Mouse (Mus musculus) left cerebral cortex, adult 18-20 months (tissue): ENCODE data around the gene Usp50. TPM values are rescaled to one million over a fixed set of nuclear protein-coding genes. Genes with fewer than 3 reads are reported as not detected.

Experiments used
- DNase-seq, 2 experiments: peaks; one replicate each; pipeline ENCODE4 v3.0.0; 2021 to 2022; ENCODE audit warnings: low spot score in 2 of 2, mixed read lengths in 1 of 2
- long read RNA-seq, 2 experiments: library from polyadenylated mRNA; stranded (forward); transcript quantifications; one replicate each; pipeline ENCODE4 v2.0.0; 2021
- total RNA-seq, 2 experiments: library from RNA; stranded (reverse); gene quantifications; 2 replicates each; pipeline ENCODE4 v1.2.3; 2021

Usp50 gene
- under 1 TPM in 1 of 2 experiments, not detected in 1; 0.49 TPM for total RNA-seq
- long read RNA-seq, experiment 1, partial matches to known transcripts, result 0 of 4 reads
- long read RNA-seq, experiment 1, other reads (novel, unspliced or antisense), result 4 of 4 reads
- long read RNA-seq, experiment 2, partial matches to known transcripts, result 0 of 3 reads
- long read RNA-seq, experiment 2, other reads (novel, unspliced or antisense), result 3 of 3 reads

DNA sequence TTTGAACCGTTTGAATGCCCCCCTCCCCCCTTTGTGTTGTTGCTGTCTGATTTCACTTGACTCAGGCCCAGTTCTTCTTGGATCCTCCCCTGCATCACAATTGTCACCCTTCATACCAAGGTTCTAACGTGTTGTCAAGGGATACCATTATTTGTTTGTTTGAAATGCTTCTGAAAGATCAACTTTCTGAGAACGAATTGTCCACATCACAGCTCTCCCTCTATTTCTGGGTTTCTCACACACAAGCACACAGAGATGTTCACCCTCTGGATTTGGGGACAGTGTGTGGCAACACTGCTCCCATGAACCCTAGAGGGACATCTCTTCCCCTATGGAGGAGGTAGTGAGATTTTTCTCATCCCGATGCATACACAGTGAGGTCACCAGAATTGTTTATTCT lies at the start of gene Usp50:
Usp50 (minus strand) TSS at position 101 of the 400 bp plus-strand sequence.
- no peak for DNase-seq

DNA sequence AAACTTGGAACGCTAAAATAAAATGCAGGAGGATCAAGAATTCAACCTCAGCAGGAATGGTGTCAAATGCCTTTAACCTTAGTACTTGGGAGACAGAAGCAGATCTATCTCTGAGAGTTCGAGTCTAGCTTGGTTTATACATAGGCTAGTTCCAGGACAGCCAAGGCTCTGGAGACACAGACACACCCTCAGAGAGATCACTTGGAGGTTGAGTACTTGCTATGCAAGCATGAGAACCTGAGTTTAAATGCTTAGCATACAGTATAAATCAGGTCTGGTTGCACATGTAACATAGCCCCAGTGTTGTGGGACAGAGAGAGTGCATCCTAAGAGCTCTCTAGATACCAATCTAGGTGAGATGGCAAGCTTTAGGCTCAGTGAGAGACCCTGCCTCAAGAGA lies 34.1 kb upstream of the Usp50 start:
- no peak for DNase-seq

DNA sequence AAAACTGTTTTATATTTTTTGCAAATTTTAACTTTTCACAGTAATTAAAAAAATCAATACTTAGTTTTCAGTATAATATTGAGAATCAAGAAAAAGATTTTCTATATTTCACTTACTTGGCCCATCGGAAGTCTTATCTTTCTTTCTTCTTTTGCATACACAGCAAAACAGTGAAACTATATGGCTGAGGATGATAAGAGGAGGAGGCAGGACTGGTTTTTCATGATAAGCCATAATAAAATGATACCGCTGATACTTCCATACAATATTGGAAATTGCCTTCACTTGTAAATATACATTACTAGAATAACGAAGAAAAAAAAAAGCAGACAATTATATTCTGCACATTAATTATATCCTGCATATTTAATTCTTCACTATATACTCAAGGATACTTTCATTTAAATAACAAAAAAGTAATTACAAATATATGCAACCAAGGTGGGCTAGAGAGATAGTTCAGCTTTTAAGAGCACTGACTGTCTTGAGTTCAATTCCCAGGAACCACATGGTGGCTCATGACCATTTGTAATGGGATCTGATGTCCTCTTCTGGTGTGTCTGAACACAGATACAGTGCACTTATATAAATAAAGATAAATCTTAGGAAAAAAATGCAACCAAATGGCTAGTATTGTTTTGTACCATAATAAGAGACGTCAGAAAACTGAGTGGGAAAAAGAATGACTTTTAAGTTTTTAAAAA lies 33.5 kb upstream of the Usp50 start:
- DNase-seq, result no peak

DNA sequence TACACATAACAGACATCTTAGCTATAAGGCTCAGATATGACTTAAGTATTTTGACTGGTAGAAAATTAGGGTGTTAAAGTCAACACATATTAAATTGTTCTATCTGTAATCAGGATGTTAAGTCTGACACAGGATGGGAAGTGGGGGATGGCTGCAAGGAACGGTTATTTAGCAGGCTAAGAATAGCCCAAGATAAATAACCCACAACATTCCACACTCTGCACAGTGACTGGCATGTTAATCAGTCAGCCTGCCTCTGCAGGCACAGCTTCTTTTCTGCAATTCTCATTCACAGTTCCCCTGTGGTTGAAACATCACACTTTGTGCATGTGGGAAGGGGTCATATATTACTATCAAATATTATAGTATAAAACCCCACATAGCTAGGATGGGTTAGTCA lies 32.6 kb upstream of the Usp50 start:
- DNase-seq, result no peak

DNA sequence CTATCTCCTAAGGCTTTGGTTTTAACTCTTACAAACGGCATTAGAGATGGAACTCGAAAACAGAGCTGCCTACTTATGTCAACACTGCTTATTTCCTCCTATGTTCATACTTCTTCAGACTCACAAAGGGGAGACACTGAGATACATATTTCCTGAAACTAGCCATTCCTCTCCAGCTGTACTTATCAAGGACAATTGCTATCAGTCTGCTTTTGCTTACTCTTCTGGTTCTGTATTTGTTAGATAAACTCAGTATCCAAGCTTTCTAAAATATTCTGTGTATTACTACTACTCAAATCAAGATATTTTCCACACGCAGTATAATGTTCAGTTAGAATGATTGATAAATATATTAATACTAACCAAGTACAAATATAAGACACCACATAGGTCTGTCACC lies 18.7 kb upstream of the Usp50 start:
- no peak for DNase-seq

DNA sequence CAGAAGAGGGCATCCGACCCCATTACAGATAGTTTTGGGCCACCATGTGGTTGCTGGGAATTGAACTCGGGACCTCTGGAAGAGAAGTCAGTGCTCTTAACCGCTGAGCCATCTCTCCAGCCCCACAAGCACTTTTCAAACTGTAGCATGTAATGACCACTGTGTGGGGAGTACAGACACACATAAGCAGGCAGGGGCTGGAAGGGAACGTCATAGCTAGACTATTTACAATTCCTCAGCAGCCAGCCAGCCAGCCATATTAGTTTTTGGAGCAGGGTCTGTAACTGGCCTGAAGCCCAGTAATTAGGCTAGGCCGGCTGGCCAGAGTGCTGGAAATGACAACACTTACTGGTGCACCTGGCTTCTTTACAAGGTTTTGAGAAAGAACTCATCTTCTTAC lies 15.2 kb upstream of the Usp50 start:
- DNase-seq, result no peak

DNA sequence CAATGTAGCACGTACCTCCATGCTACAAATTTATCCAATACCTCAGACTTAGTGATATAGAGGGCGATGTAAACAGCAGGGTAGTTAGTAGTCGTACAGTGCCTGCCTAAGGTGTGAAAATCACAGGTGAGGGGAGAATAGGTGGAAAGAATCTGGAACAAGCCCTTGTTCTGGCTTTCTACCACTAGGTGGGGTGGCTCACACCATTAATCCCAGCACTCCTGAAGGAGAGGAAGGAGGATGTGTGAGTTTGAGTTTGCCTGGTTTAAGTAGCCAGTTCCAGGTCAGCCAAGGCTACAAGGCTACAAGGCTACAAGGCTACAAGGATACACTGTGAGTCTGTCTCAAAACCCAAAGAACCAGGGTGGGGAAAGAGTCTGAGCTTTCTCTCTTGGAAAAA lies 12.4 kb upstream of the Usp50 start:
- DNase-seq, result no peak

DNA sequence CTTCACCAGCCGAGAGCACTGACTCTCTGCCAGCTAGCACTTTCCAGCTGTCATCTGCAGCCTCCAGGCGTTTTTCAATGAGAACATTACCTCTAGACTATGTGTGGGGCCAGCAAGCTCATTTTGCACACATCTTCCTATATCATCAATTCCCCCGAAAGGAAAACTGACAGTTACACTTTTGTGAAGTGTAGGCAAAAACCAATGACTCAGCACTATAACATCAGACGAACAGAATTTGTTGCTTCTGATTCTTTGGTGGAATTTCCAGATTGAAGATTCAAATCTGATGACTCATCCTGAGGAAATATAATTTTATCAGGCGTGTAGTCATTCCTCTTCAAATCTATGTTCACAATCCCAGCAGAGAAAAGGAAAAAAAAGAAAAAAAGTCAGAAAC lies 9.3 kb upstream of the Usp50 start:
- DNase-seq, result no peak

DNA sequence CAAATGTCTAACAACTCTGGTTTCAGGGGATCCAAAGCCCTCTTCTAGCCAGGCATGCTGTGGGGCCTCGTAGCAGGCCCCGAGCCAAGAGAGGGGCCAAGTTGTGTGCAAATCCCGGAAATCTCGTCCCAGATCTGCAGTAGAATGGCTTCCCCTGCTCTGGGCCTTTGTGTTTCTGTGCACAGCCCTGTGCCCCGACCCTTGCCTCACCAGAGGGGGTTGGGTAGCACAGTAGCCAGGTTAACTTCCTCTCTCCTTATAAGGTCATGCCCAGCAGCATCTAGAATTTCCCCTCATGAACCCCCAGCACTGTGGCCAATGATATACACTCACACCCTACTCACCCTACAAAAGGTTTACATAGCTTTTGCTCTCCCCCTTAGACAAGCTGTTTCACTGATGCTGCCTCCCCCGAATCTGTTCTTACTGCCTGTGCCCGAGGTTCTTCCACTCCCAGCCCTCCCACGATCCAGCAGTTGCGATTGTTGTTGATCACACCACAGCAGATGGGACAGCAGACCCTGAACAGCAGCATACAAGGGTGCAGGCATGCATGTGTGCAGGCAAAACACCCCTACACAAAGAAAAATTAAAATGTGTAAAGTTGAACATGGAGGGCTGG lies 4.6 kb upstream of the Usp50 start:
- DNase-seq, result peak; percentile 56 to 63

DNA sequence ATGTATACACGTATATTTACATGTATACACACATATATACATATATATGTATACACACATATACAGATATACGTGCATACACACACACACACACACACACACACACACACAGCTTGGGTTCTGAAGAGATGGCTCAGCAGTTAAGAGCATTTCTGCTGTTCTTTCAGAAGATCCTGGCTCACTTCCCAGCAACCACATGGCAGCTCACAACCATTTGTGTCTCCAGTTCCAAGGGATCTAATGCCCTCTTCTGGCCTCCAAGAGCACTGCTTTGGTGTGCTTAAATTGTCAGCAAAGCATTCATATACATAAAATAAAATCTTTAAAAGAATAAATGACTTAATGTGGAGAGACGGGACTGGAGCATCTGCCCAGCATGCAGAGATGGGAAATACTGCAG lies 837 bp downstream of the Usp50 start:
- DNase-seq, result peak; percentile 56 to 60

DNA sequence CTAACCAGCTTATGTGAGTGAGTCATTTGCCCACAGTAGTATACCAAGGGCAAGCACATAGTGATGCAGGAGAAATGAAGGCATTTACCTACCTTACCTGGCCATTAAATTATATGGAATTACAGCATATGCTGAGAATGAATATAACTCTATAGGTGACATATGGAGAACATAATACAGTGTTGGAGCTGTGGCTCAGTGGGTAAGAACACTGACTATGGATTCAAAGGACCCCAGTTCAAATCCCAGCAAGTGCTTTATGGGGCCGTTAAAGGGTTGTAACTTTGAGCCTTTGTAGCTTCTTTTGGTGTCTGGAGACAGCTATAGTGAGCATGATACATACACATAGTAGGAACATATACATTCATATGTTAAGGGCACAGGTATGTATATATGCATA lies 1.8 kb downstream of the Usp50 start:
- no peak for DNase-seq

DNA sequence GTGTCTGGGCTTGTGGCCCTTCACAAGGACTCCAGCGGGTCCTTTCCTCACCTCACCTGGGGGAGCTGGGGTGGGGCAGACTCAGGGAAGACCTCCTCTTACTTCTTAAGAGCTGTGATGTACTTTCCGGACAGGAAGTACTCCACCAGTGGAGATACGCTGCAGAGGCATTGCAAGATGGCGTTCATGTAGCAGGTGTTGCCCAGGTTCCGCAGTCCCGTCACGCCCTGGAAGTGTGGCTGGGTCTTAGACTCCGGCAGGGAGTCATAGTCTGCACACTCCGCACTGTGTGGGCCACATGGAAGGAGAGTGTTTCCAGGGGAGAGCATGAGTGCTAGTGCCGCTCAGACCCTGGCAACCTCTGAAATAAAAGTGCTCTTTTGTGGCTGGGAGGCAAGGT lies 3.0 kb downstream of the Usp50 start:
- DNase-seq, result no peak

DNA sequence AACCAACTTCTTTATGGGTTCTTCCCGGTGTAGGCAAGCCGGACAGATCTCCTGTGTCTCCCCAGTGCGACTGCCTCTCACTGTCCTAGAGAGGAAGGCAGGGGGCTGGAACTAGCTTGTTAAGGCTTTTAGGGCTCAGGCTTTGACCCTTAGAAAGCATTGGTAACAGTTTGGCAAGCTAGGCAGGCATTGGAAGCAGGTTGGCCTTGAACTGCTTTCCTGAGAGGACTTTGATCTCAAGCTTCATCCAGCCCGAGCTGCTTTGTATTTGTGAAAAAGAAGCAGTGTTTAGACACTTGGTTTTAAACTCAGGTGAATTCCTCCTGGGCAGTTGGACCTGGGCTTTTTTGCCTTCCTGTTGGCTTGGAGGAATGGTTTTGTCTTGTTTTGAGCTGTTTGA lies 4.5 kb downstream of the Usp50 start:
- no peak for DNase-seq

DNA sequence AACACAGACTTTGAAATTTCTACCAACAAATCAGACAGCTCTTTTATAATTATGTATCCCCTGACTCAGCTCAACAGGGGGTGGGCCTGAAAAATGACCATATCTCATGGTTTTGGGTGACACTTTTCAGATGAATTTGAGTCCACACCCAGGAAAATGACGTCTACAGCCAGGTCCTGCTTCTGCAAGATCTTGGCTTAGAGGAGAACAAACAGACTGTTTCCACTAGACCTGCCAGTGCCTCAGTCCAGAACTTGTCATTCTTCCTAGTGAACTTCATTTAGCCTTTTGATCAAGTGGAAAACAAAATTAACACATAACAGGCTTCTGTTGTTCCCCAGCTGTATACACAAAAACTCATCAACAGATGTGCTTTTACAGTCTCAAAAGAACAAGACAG lies 6.9 kb downstream of the Usp50 start:
- DNase-seq, result no peak

DNA sequence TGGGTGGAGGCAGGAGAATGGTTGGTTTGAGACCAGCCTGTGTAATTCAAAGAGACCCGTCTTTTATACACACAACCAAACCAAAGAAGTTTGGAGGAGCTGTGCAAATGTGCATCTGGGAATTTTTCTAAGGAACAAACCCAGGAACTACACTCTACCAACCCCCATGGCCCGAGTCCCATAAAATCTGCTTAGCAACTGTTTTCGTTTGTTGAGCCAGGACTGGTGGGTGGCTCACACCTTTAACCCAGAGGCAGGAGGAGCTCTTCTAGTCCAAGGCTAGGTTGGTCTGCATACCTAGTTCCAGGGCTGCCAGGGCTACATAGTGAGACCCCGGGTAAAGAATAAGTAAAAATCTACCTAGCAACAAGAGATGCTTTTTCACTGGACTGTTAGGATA lies 7.3 kb downstream of the Usp50 start:
- no peak for DNase-seq

DNA sequence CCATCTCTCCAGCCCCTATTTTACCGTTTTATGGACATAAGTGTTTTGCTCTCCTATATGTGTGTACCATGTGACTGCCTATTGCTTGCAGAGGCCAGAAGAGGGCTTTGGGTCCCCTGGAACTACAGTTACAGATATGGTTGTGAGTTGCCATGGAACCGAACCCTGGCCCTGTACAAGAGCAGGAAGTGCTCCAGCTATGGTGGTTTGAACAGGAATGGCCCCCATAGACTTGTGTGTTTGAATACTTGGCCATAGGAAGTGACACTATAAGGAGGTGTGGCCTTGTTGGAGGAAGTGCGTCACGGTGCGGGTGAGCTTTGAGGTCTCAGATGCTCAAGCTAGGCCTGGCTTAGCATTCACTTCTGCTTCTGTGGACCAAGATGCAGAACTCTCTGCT lies 11.1 kb downstream of the Usp50 start:
- no peak for DNase-seq

DNA sequence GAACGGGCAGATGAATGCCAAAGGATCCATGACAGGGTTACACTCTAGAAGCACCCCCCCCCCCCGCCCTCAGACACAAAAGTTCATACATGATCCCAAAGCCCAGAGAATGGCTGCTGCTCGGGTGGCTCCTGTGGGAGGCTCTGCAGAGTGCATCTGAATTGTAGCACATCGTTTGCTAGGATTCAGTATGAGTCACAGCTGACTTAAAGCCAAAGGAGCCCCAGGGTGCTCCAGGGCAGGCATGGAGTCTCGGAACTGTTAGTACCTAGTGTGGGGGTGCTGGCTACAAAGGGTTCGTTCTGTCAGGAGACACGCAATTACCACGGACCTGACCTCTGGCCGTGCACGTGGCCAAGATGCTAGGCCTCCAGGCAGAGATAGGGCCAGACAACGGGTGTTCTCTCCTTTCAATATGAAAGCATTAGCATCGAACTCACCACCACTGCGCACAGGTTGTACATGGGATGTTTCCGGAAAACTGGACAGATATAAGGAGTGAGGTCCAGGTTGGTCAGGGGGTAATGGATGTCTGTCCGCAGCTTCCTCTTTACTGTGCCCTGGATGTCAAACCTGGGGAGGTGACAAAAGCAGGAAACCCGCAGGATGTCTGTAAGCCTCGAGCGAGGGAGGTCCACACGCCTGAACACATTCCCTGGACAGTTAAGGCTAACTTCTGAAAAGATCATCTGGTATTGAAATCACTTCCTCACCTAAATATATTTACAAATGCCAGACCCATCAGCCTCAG lies 13.7 kb downstream of the Usp50 start:
- no peak for DNase-seq

DNA sequence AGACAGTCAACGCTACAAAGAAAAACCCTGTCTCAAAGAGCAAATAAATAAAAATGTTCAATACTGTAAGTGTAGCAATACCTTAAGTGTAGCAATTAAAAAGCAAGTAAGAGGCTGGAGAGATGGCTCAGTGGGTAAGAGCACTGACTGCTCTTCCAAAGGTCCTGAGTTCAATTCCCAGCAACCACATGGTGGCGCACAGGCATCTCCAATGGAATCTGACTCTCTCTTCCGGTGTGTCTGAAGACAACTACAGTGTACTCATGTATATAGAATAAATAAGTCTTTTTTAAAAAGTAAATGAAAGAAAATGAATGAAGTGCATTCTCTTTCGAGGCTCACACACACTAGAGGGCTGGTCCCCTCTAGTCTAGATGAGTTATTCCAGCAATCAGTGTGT lies 15.1 kb downstream of the Usp50 start:
- DNase-seq, result no peak

DNA sequence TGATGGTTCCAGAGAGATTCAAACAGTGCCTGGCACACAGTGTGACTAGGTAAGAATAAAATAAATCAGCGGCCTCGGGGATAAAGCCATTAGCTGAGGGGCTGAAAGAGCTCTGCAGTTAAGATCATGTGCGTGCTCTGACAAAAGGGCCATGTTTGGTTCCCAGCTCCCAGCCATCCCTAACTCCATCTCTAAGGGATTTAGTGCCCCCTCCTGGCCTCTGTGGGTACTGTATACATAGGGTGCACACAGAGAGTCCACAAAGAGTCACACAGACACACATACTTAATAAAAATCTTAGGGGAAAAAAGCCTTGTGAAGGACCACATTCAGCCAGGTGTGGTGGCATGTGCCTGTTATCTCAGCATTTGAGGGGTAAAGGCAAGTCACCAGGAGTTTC lies 15.7 kb downstream of the Usp50 start:
- DNase-seq, result no peak

DNA sequence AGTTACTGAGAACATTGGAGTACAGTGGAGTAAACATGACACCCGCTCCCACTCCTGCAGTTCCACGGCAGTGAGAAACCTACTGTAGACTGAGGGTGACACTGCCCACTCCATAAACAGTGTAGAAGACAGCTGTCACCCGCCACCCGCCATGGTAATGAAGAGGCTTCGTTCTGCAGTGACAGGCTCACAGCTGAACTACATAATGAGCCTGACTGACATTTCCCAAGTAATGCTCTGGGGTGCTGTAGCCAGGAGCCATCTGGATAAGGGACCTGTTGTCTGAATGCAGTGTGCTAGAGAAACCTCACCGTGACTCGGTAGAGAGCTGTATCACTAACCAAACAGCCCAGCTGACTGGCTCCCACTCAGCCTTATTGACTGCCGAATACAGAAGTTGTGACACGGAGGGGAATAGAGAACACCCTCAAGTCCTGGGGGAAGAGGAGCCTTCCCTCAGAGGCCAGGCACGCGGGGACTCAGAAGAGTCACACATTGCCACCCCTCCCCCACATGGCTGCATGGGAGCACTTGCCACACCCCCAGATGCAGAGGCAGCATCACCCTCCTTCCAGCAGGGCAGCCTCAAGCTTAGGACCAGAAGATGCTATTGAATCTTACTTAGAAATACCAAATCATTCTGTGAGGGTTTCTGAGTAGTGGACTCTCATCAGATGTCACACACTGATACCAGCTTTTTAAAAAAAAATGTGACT lies 17.2 kb downstream of the Usp50 start:
- peak in 1 of 2 experiments; percentile 24 for DNase-seq

DNA sequence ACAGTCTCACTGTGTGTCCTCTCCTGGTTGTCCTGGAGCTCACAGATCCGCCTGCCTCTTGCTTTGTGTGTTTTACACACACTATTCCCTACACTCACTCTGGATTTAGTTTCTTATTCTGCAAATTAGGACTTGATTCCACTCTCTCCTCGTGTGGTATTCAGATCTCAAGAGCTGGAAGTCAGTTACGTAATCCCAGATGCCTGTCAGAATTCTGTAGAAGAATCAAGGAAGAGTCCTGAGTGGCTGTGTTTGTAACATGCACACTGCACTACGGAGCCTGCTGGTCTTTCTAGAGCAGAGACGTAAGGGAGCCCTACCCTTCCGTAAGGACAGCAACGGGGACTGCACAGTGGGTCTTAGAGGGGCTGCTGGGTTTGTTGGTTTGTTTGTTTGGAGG lies 23.9 kb downstream of the Usp50 start:
- DNase-seq, result no peak
